Mouse (Mus musculus) right cerebral cortex, adult 2 months (tissue): Measurements from ENCODE around the gene Abhd14a.

Experiments used
- DNase-seq, 2 experiments: peaks; one replicate each; pipeline ENCODE4 v3.0.0; 2021 to 2022; ENCODE audit warnings: low spot score in 2 of 2

Gene Abhd14a

DNA sequence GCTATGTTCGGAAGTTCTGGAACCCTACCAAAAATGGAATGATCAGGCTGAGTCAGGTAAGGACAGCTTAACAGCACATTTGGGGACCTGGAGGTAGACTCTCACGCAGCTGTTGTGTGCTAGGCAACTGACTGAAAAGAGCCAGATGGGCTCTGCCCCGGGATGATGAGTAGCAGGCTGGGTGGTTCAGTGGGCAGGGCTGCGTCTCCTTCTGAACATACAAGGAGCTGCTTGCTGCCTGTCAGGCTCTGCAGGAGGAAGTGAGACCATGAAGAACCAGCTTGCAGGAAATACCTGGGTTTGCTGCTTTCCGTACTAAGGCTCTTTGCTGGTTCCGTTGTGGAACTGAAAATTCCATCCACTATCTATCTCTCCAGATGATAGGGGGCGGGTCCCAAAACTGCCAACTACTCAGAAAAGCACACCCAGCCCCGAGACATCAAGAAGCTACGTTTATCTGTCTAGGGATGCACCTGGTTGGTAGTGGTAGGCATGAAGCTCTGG is 36.3 kb downstream of the Abhd14a start:
- peak; percentile 67 to 72 for DNase-seq

- no peak for DNase-seq
Observed at GRCm38 (mm10) chr9:106410086-106410650, 37.3 kb downstream of the Abhd14a start.

- no peak for DNase-seq
Observed at GRCm38 (mm10) chr9:106409096-106409495, 38.4 kb downstream of the Abhd14a start.

GRCm38 (mm10) chr9:106406443-106407078 is 40.9 kb downstream of the Abhd14a start:
- peak in 1 of 2 experiments; percentile 53 for DNase-seq

DNA sequence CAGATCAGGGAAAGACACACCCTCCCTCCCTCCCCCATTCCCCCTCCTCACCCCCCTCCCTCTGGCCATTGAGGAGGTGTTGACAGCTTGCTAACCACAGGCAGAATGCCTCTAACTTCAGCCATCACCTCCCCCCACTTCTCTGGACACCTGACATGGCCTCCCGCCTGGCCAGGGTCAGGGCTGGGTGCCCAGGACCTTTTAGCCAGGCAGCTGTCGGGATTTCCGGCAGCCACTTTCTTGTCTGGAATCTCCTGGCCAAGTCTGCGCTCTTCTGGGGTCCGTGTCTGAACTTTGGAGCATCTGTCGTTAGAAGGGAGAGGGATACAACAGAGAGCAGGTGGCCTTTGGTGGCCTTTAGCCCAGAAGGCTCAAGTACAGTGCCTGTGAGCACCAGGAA is 42.2 kb downstream of the Abhd14a start:
- no peak for DNase-seq

DNA sequence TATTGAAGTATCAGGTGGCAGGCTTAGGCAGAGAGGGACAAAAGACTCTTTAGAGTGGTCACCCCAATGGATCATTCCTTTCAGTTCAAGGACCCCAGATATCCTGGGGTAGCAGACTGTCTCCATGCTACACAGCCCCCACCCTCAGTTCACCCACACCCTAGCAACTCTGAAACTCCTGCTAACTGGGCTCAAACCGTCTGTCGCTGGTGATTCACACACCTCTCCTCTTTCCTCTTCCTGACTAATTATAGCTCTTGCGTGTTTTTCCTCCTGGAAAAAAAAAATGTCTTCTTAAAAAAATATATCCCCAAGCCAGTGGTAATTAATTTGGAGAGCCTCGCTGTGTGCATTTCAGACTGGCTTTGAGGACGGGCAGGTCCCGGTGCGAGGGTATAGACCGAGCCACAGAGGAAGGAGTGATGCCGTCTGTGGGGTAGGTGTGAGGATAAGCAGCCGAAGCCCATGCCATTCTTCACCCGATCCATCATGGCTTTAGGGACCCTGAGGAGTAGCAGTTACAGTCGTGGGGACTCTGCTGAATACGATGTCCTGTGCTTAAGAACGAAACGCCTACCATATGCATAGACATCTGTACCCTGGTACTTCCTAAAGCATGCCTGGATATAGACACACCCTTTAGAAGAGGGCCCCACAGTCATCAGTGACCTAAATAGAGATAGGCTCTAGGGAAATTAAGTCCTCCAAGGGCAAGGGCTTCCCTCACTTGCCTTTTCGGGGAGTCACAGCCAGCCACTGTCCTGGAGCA is 44.7 kb downstream of the Abhd14a start:
- peak; percentile 69 to 70 for DNase-seq

DNA sequence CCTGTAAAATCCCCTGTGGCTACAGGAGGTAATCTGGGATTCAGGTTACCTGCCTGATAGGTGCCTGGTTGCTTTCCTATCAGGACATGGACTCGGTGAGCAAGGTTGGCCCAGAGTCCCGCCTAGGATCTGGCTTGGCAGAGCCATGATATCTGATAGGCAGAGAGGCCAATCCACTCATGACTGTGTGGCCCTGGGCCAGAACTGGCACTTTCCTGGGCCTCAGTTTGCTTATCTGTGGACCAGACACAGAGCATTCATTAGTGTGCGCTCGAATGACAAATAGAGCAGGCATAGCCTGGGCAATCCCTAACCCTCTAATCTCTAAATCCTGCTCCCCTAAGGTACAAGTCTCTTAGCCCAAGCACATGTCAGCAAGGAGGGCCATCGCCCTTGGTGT is 45.3 kb downstream of the Abhd14a start:
- no peak for DNase-seq

GRCm38 (mm10) chr9:106399808-106400207 is 47.7 kb downstream of the Abhd14a start:
- no peak for DNase-seq

GRCm38 (mm10) chr9:106398667-106399311 is 48.7 kb downstream of the Abhd14a start:
- DNase-seq, result no peak

DNA sequence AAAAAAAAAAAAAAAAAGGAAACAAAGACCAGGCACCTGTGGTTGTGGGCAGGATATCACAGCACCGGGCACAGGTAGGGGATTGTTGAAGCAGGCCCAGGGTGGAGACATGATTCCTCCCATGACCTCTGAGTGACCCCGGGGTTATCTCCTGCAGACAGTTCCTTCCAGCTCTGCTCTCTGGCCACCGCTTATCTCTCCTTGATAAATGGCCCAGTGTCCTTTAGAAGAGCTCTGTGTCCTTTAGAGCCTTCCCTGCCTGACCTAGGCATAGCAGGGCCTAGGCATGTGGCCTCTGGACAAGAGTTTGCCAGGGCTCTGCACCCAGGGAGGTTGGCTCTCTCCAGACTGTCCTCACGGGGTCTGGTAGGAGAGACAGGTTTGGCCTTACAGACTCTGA is 49.7 kb downstream of the Abhd14a start:
- DNase-seq, result no peak

DNA sequence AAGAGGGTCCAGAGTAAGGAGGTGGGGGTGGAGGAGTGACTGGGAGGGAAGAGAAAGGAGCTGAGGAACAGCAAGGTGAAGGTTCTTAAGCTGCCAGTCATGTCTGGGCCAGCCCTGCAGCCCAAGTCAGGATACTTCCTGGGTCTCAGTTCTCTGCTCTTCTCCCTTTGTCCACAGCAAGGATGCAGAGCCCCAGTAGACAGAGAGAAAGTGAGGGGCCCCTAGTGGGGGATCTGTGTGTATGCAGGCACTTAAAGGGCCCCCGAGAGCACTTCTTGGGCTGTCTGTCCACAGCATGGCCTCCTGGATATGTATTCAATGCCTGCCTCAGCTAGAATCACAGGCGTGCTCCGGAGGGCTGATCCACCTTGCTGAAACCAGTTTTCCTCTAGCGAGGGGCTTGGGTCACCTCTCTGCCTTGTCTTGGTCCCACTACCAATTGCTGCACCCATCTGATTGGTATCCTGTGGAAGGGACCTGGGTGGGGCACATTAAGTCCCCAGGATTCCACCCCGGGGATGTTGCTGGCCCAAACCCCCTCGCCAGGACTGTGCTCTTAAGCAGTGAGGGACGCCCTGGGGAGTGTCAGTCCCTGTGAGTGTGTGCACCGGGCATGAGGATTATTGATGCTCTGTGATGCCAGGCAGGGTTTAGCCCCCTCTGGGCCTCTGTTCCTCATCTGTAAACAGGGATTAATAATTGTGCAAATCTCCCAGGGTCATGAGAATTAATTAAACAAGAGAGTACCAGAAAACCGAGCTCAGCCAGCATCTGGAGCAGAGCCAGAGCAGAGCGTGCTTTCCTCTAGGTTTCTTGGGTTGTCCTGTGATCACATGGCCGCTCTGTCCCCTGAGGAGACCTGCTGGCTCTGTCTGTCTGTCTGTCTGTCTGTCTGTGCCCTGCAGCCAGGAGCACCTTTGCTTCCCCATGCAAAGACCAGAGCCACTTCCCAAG is 52.6 kb downstream of the Abhd14a start:
- no peak for DNase-seq

GRCm38 (mm10) chr9:106393548-106393947 is 53.9 kb downstream of the Abhd14a start:
- no peak for DNase-seq

GRCm38 (mm10) chr9:106392828-106393527 is 54.5 kb downstream of the Abhd14a start:
- DNase-seq, result no peak
